Mouse (Mus musculus): ENCODE measurements around the gene Reln.

GRCm38 (mm10) chr5:21936096-21936495 lies 408.4 kb downstream of the Reln start:
- no peak for TF ChIP-seq CTCF (IDR thresholded peaks at IDR 0.05; ENCODE audit: borderline replicate concordance, insufficient read depth, low read depth, low read length)
- TF ChIP-seq POLR2A (IDR thresholded peaks at IDR 0.05; ENCODE audit: borderline replicate concordance, insufficient read depth, low read length), result no peak

Data from cerebellum, adult 2 months (tissue).